Mouse (Mus musculus): ENCODE data around the gene Myt1. TPM values are rescaled to one million over a fixed set of nuclear protein-coding genes. Genes with fewer than 3 reads are reported as not detected.

Gene Myt1
- total RNA-seq, 2 experiments from 2014 or later, result not detected

Other genes with a start within 250 kb of the Myt1 start
- gene Dnajc5, start 242.8 kb upstream of the Myt1 start, total RNA-seq (2014; fragmentation: Nextera tagmentation), result 43.8 and 47.1 TPM in 2 replicates
- gene Dnajc5, start 242.8 kb upstream of the Myt1 start, total RNA-seq (2017), result 46.4 and 54.5 TPM in 2 replicates
- gene Uckl1, start 178.4 kb upstream of the Myt1 start, total RNA-seq (2014; fragmentation: Nextera tagmentation), result 118 and 128 TPM in 2 replicates
- gene Uckl1, start 178.4 kb upstream of the Myt1 start, total RNA-seq (2017), result 41.5 and 54.1 TPM in 2 replicates
- 30.8 and 35.2 TPM in 2 replicates for gene Prpf6, start 171.5 kb upstream of the Myt1 start, total RNA-seq (2014; fragmentation: Nextera tagmentation)
- gene Prpf6, start 171.5 kb upstream of the Myt1 start, total RNA-seq (2017), result 68.8 and 71.6 TPM in 2 replicates
- 21.1 and 23.5 TPM in 2 replicates for gene Zfp512b, start 170.5 kb upstream of the Myt1 start, total RNA-seq (2014; fragmentation: Nextera tagmentation)
- 11.6 and 15.6 TPM in 2 replicates for gene Zfp512b, start 170.5 kb upstream of the Myt1 start, total RNA-seq (2017)
- 6.2 and 13.1 TPM in 2 replicates for gene Samd10, start 164.1 kb upstream of the Myt1 start, total RNA-seq (2014; fragmentation: Nextera tagmentation)
- 3.2 and 4.5 TPM in 2 replicates for gene Samd10, start 164.1 kb upstream of the Myt1 start, total RNA-seq (2017)
- not detected in 2 replicates for gene Gm29797, start 106.3 kb upstream of the Myt1 start, total RNA-seq (2014; fragmentation: Nextera tagmentation)
- gene Gm29797, start 106.3 kb upstream of the Myt1 start, total RNA-seq (2017), result not detected in 2 replicates
- not detected in 2 replicates for gene Sox18, start 91.7 kb upstream of the Myt1 start, total RNA-seq (2014; fragmentation: Nextera tagmentation)
- not detected in 2 replicates for gene Sox18, start 91.7 kb upstream of the Myt1 start, total RNA-seq (2017)
- gene Tcea2, start 83.0 kb upstream of the Myt1 start, total RNA-seq (2014; fragmentation: Nextera tagmentation), result 25.2 and 27.0 TPM in 2 replicates
- 13.6 and 14.1 TPM in 2 replicates for gene Tcea2, start 83.0 kb upstream of the Myt1 start, total RNA-seq (2017)
- 246 and 266 TPM in 2 replicates for gene Rgs19, start 69.4 kb upstream of the Myt1 start, total RNA-seq (2014; fragmentation: Nextera tagmentation)
- gene Rgs19, start 69.4 kb upstream of the Myt1 start, total RNA-seq (2017), result 78.6 and 96.8 TPM in 2 replicates
- gene Lkaaear1, start 64.9 kb upstream of the Myt1 start, total RNA-seq (2014; fragmentation: Nextera tagmentation), result not detected in 2 replicates
- not detected in 2 replicates for gene Lkaaear1, start 64.9 kb upstream of the Myt1 start, total RNA-seq (2017)
- not detected in 2 replicates for gene Oprl1, start 48.3 kb upstream of the Myt1 start, total RNA-seq (2014; fragmentation: Nextera tagmentation)
- gene Oprl1, start 48.3 kb upstream of the Myt1 start, total RNA-seq (2017), result not detected in 2 replicates
- gene Pcmtd2, start 74.5 kb downstream of the Myt1 start, total RNA-seq (2014; fragmentation: Nextera tagmentation), result 14.4 and 20.2 TPM in 2 replicates
- gene Pcmtd2, start 74.5 kb downstream of the Myt1 start, total RNA-seq (2017), result 15.9 and 18.3 TPM in 2 replicates
- 27.7 and 31.2 TPM in 2 replicates for gene Polr3k, start 101.0 kb downstream of the Myt1 start, total RNA-seq (2014; fragmentation: Nextera tagmentation)
- gene Polr3k, start 101.0 kb downstream of the Myt1 start, total RNA-seq (2017), result 21.8 and 31.1 TPM in 2 replicates
- not detected in 2 replicates for gene Gm14496, start 227.8 kb downstream of the Myt1 start, total RNA-seq (2014; fragmentation: Nextera tagmentation)
- not detected in 2 replicates for gene Gm14496, start 227.8 kb downstream of the Myt1 start, total RNA-seq (2017)

Data from granulocyte monocyte progenitor cell, adult 5-6 weeks (primary cell).